Mouse (Mus musculus) brain, embryonic 14.5 days (tissue): ENCODE data around the gene Ugcg.

Experiments used
- CTCF ChIP-seq: fragments of 200-500 bp; IDR thresholded peaks from 2 replicates; pipeline ENCODE4 v1.5.1; 2012; ENCODE audit warnings: inconsistent platforms, mild to moderate bottlenecking, moderate library complexity, borderline replicate concordance; ENCODE audit not compliant: insufficient read depth, insufficient read length; ENCODE audit errors: extremely low read depth
- POLR2A ChIP-seq: fragments of 200-500 bp; IDR thresholded peaks from 2 replicates; pipeline ENCODE4 v1.6.1; 2012; ENCODE audit warnings: mild to moderate bottlenecking, inconsistent platforms, borderline replicate concordance; ENCODE audit not compliant: poor library complexity, insufficient read depth, insufficient read length, severe bottlenecking; ENCODE audit errors: extremely low read depth

DNA sequence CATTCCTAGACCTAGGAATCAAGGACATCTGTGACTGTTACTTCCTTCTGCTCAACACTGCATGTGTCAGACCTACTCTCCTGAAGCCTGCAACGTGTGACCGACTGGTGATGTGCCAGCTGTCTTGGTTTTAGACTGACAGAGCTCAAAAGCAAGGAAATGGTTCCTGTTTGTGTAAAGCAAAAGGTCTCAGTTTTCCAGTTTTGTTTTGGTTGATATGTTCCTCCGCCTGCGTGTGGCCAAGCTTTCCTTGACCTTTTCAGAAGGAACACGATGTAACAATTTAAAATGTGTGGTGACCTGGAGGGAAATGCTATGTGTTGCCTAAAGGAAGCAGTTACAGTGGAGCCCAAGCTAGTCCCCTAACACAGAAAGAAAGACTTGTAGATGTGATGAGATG is 19.1 kb upstream of the Ugcg start:
- TF ChIP-seq POLR2A: no peak
- TF ChIP-seq CTCF: no peak
